Mouse (Mus musculus): ENCODE measurements around the gene Mettl24. TPM values are rescaled to one million over a fixed set of nuclear protein-coding genes. Genes with fewer than 3 reads are reported as not detected.

The Mettl24 gene
- total and polyA plus RNA-seq, 2 experiments from 2014 or later: 2.9 to 4.7 TPM

DNA sequence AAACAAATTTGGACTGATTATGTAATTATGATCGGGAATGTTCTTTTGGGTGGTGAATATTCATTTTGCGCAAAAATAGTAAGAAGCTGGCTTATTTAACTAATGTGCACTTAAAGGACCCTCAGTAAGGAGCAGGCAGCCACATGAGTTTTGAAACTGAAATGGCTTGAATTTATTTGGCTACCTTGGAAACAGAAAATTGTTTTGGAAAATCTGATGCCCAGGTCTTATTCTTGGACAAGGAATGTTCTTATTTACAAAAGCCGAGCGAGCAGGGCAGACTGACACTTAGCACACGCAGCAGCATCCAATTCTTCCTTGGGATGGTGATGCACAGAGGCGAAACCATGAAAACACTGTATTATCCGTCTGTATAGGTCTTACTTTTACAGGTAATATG is 28.0 kb downstream of the Mettl24 start:
- WGBS: 64% methylated on average over 7 of the region's 7 CpGs
- Histone ChIP-seq H3K4me1 (ENCODE audit: control insufficient read depth, insufficient read depth) (no peaks in the 10 kb centered on the region), H3K4me2 (ENCODE audit: low read depth, low read length) (no peak overlapping the region), H3K4me3 (ENCODE audit: low read depth, low read length) (no peak overlapping the region), H3K9me3 (replicated peaks; ENCODE audit: control insufficient read depth, low read length) (no peaks in the 10 kb centered on the region), H3K36me3 (replicated peaks; ENCODE audit: control insufficient read depth, insufficient read depth, low read length) (no peaks in the 10 kb centered on the region), H3K27ac (ENCODE audit: low read depth) (no peak overlapping the region), H3K27me3 (ENCODE audit: control insufficient read depth, insufficient read depth, low read length) (no peaks in the 10 kb centered on the region), H3K9ac (replicated peaks; ENCODE audit: low read depth, low read length) (no peak overlapping the region)
- DNase-seq (ENCODE audit: low spot score) (no peak), ATAC-seq (ENCODE audit: insufficient read depth, low read depth) (no peak)
- no peak for TF ChIP-seq CTCF (IDR thresholded peaks at IDR 0.05; ENCODE audit: low read depth)
- no peak for TF ChIP-seq EP300 (IDR thresholded peaks at IDR 0.05; ENCODE audit: low read depth)

DNA sequence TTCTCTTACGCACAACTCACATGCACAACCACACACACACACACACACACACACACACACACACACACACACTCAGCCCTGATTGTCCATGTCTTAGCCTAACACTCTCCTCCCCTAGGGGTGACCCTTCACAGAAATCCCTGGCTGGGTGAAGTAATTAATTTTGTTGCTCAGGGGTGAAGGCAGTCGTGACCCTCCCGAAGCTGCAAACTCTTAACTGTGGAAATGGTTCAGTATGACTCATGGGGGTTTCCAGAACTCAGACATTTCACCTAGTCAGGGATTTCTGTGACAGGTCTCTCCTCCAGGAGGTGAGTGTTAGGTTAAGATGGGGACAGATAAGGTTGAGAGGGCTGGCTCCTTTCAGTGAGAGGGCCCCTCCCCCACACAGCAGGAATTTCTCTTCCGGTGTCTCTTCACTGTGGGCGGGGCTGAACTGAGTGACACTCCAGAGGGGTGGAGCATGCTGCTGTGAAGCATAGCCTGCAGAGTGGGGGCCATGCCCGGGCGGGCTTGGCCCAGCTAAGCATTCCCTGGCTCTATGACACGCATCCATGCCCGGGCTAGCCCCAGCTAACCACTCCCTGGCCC is 30.0 kb downstream of the Mettl24 start:
- Histone ChIP-seq H3K4me2 (ENCODE audit: low read depth, low read length) (no peak overlapping the region), H3K27ac (ENCODE audit: low read depth) (no peak overlapping the region)

DNA sequence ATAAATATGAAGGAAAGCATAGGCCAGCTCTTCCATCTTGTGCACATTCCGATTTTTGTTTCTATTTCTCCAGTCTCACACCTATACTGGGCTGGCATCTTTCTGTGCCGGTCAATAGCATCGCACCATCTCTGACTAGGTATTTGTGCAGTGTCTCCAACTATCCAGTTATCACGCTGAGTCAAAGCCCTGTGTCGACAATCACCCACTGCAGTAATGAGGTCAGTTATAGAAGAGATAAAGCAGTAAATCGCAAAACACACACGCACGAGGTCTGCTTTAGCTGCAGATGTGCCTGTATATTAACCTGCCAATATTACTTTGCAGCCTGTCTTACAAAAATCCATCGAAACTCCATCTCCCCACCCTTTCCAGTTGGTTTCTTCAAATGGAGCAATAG is 30.7 kb downstream of the Mettl24 start:
- H3K27me3 ChIP-seq (ENCODE audit: control insufficient read depth, insufficient read depth, low read length): no peaks in the 10 kb centered on the region
- no peak for TF ChIP-seq EP300 (IDR thresholded peaks at IDR 0.05; ENCODE audit: low read depth)
- no peak for TF ChIP-seq CTCF (IDR thresholded peaks at IDR 0.05; ENCODE audit: low read depth)
- no peak for ATAC-seq (ENCODE audit: insufficient read depth, low read depth)
- no peak overlapping the region for H3K4me2 ChIP-seq (ENCODE audit: low read depth, low read length)
- no peak overlapping the region for H3K4me3 ChIP-seq (ENCODE audit: low read depth, low read length)
- no peaks in the 10 kb centered on the region for H3K9me3 ChIP-seq (replicated peaks; ENCODE audit: control insufficient read depth, low read length)
- H3K9ac ChIP-seq (replicated peaks; ENCODE audit: low read depth, low read length): no peak overlapping the region
- DNase-seq (ENCODE audit: low spot score): no peak
- 63% methylated on average over 9 of the region's 9 CpGs for WGBS
- no peak overlapping the region for H3K27ac ChIP-seq (ENCODE audit: low read depth)
- H3K4me1 ChIP-seq (ENCODE audit: control insufficient read depth, insufficient read depth): peaks cover 3% of the 10 kb centered on the region; the same call in 1 of the 2 replicates
- H3K36me3 ChIP-seq (replicated peaks; ENCODE audit: control insufficient read depth, insufficient read depth, low read length): no peaks in the 10 kb centered on the region

More for the DNA sequence above, 30.0 kb downstream of the Mettl24 start:
- Histone ChIP-seq H3K36me3 (replicated peaks; ENCODE audit: control insufficient read depth, insufficient read depth, low read length) (no peaks in the 10 kb centered on the region), H3K9ac (replicated peaks; ENCODE audit: low read depth, low read length) (no peak overlapping the region), H3K9me3 (replicated peaks; ENCODE audit: control insufficient read depth, low read length) (no peaks in the 10 kb centered on the region), H3K27me3 (ENCODE audit: control insufficient read depth, insufficient read depth, low read length) (no peaks in the 10 kb centered on the region), H3K4me3 (ENCODE audit: low read depth, low read length) (no peak overlapping the region), H3K4me1 (ENCODE audit: control insufficient read depth, insufficient read depth) (peaks cover 3% of the 10 kb centered on the region; the same call in 1 of the 2 replicates)
- ATAC-seq (ENCODE audit: insufficient read depth, low read depth) (peak; percentile 36; the same call in 1 of the 2 replicates), DNase-seq (ENCODE audit: low spot score) (no peak)
- TF ChIP-seq CTCF (IDR thresholded peaks at IDR 0.05; ENCODE audit: low read depth): no peak
- no peak for TF ChIP-seq EP300 (IDR thresholded peaks at IDR 0.05; ENCODE audit: low read depth)
- 47% methylated on average over 9 of the region's 9 CpGs for WGBS

DNA sequence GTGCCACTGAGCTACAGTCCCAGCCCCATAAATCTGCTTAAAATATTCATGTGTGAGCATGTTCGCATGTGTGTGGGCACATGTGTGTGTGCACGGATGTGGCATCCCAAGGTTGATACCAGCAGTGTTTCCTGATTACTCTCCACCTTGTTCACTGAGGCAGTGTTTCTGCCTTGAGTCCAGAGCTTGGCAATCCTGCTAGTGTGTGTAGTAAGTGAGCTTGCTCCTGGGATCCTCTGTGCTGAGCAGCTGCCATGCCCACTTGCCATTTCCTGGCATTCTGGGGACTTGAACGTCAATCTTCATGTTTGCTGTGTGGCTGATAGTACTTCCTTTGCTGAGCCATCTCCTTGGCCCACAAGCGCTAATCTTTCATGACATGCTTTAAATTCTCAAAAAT is 32.1 kb downstream of the Mettl24 start:
- H3K27ac ChIP-seq (ENCODE audit: low read depth): no peak overlapping the region
- TF ChIP-seq EP300 (IDR thresholded peaks at IDR 0.05; ENCODE audit: low read depth) (no peak), CTCF (IDR thresholded peaks at IDR 0.05; ENCODE audit: low read depth) (no peak)
- no peak overlapping the region for H3K9ac ChIP-seq (replicated peaks; ENCODE audit: low read depth, low read length)
- WGBS: 82% methylated on average over 4 of the region's 4 CpGs
- H3K4me3 ChIP-seq (ENCODE audit: low read depth, low read length): no peak overlapping the region
- peaks cover 3% of the 10 kb centered on the region; the same call in 1 of the 2 replicates for H3K4me1 ChIP-seq (ENCODE audit: control insufficient read depth, insufficient read depth)
- H3K27me3 ChIP-seq (ENCODE audit: control insufficient read depth, insufficient read depth, low read length): no peaks in the 10 kb centered on the region
- H3K36me3 ChIP-seq (replicated peaks; ENCODE audit: control insufficient read depth, insufficient read depth, low read length): no peaks in the 10 kb centered on the region
- no peaks in the 10 kb centered on the region for H3K9me3 ChIP-seq (replicated peaks; ENCODE audit: control insufficient read depth, low read length)
- ATAC-seq (ENCODE audit: insufficient read depth, low read depth): no peak
- DNase-seq (ENCODE audit: low spot score): no peak
- H3K4me2 ChIP-seq (ENCODE audit: low read depth, low read length): no peak overlapping the region

DNA sequence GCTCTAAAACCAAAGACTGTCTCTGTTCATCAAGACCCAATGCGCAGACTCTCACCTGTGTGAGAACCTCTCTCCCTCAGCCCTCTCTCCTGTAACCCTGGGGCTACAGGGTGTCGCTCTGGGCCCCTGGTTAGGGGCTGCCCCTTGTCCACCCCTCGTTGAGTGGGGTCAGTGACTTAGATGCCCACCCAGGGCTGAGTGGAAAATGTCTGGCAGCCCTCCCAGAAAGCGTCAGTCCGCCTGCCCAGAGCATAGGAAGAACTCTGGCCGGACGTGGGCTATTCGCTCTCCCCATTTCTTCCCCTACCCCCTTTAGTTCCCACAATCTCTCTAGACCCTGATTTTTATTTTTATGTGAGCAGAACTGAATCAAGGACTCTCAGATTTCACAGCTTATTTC is 33.2 kb downstream of the Mettl24 start:
- DNase-seq (ENCODE audit: low spot score): no peak
- WGBS: 36% methylated on average over 8 of the region's 8 CpGs
- H3K27ac ChIP-seq (ENCODE audit: low read depth): no peak overlapping the region

DNA sequence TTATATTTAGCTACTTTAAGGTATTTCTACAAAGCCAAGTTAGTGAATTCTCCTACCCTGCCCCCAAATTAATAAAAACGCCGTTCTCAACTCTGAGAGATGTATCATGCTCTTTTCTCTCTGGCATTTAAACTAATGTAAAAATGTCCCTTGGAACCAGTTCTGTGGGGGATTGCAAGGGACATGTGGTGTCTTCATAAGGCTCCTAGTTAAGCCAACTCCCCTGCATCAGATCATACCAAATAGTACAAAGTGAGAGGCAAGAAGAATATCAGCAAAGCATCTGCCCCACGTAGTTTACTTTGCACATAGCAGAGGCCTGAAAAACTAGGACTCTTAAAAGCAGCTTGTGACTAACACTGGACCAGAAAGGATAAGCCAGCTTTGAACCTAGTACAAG is 33.6 kb downstream of the Mettl24 start:
- WGBS: 66% methylated on average over 3 of the region's 3 CpGs
- H3K36me3 ChIP-seq (replicated peaks; ENCODE audit: control insufficient read depth, insufficient read depth, low read length): no peaks in the 10 kb centered on the region
- H3K9me3 ChIP-seq (replicated peaks; ENCODE audit: control insufficient read depth, low read length): no peaks in the 10 kb centered on the region
- H3K4me2 ChIP-seq (ENCODE audit: low read depth, low read length): no peak overlapping the region
- H3K4me1 ChIP-seq (ENCODE audit: control insufficient read depth, insufficient read depth): peaks cover 3% of the 10 kb centered on the region; the same call in 1 of the 2 replicates
- no peak overlapping the region for H3K9ac ChIP-seq (replicated peaks; ENCODE audit: low read depth, low read length)
- TF ChIP-seq EP300 (IDR thresholded peaks at IDR 0.05; ENCODE audit: low read depth) (no peak), CTCF (IDR thresholded peaks at IDR 0.05; ENCODE audit: low read depth) (no peak)
- DNase-seq (ENCODE audit: low spot score) (no peak), ATAC-seq (ENCODE audit: insufficient read depth, low read depth) (no peak)
- H3K4me3 ChIP-seq (ENCODE audit: low read depth, low read length): no peak overlapping the region
- H3K27me3 ChIP-seq (ENCODE audit: control insufficient read depth, insufficient read depth, low read length): no peaks in the 10 kb centered on the region
- H3K27ac ChIP-seq (ENCODE audit: low read depth): no peak overlapping the region

More for the DNA sequence above, 33.2 kb downstream of the Mettl24 start:
- H3K4me2 ChIP-seq (ENCODE audit: low read depth, low read length): no peak overlapping the region
- H3K27me3 ChIP-seq (ENCODE audit: control insufficient read depth, insufficient read depth, low read length): no peaks in the 10 kb centered on the region
- TF ChIP-seq CTCF (IDR thresholded peaks at IDR 0.05; ENCODE audit: low read depth) (no peak), EP300 (IDR thresholded peaks at IDR 0.05; ENCODE audit: low read depth) (no peak)
- H3K36me3 ChIP-seq (replicated peaks; ENCODE audit: control insufficient read depth, insufficient read depth, low read length): no peaks in the 10 kb centered on the region
- ATAC-seq (ENCODE audit: insufficient read depth, low read depth): no peak
- peaks cover 3% of the 10 kb centered on the region; the same call in 1 of the 2 replicates for H3K4me1 ChIP-seq (ENCODE audit: control insufficient read depth, insufficient read depth)
- H3K4me3 ChIP-seq (ENCODE audit: low read depth, low read length): no peak overlapping the region
- no peak overlapping the region for H3K9ac ChIP-seq (replicated peaks; ENCODE audit: low read depth, low read length)
- no peaks in the 10 kb centered on the region for H3K9me3 ChIP-seq (replicated peaks; ENCODE audit: control insufficient read depth, low read length)

Measured in heart, postnatal 0 days (tissue).